Mouse (Mus musculus) heart, embryonic 15.5 days (tissue): ENCODE data around the gene Cd46. TPM values are rescaled to one million over a fixed set of nuclear protein-coding genes. Genes with fewer than 3 reads are reported as not detected.

Experiments
- ATAC-seq: fragments of 200-750 bp; cut with Nextera tagmentation; replicated peaks from 2 replicates; pipeline ENCODE4 v1.8.0; 2017; ENCODE audit warnings: low read depth, moderate TSS enrichment; ENCODE audit not compliant: insufficient number of reproducible peaks, insufficient read depth, low FRiP score
- H3K27ac ChIP-seq: fragments of 300-500 bp; sonication (generic); 2 replicates; pipeline ENCODE4 v1.5.1; 2015; ENCODE audit warnings: mild to moderate bottlenecking, inconsistent platforms
- H3K27me3 ChIP-seq: fragments of 300-500 bp; sonication (generic); 2 replicates; pipeline ENCODE4 v1.6.1; 2015; ENCODE audit warnings: inconsistent platforms
- H3K36me3 ChIP-seq: fragments of 300-500 bp; sonication (generic); 2 replicates; pipeline ENCODE4 v1.6.1; 2015; ENCODE audit warnings: mild to moderate bottlenecking, inconsistent platforms
- H3K4me1 ChIP-seq: fragments of 300-500 bp; sonication (generic); replicated peaks from 2 replicates; pipeline ENCODE4 v1.6.1; 2015; ENCODE audit warnings: inconsistent platforms
- H3K4me2 ChIP-seq: fragments of 300-500 bp; sonication (generic); 2 replicates; pipeline ENCODE4 v1.6.1; 2015; ENCODE audit warnings: inconsistent platforms, mild to moderate bottlenecking, moderate library complexity
- H3K4me3 ChIP-seq: fragments of 300-500 bp; sonication (generic); 2 replicates; pipeline ENCODE4 v1.5.1; 2015; ENCODE audit warnings: mild to moderate bottlenecking, inconsistent platforms
- H3K9ac ChIP-seq: fragments of 300-500 bp; sonication (generic); 2 replicates; pipeline ENCODE4 v1.6.1; 2015; ENCODE audit warnings: mild to moderate bottlenecking, inconsistent platforms
- H3K9me3 ChIP-seq: fragments of 300-500 bp; sonication (generic); replicated peaks from 2 replicates; pipeline ENCODE4 v1.6.1; 2016; ENCODE audit warnings: inconsistent platforms
- WGBS: fragments of 180-500 bp; shearing (Covaris S2); methylation state at CpG from one replicate; pipeline ENCODE4 v1.1.7; 2015; ENCODE audit warnings: mixed read lengths; 5-methylcytosine and 5-hydroxymethylcytosine counted together
- polyA plus RNA-seq: library from polyadenylated mRNA; unstranded; fragments of >200 nt; fragmentation: Nextera tagmentation; extraction: Ambion mirVana; gene quantifications from 2 replicates; pipeline ENCODE4 v1.2.1, GENCODE M21; 2015

The Cd46 gene
- polyA plus RNA-seq, 1 experiment from 2014 or later = 0.62 TPM

GRCm38 (mm10) chr1:195082142-195082541 is 9.9 kb downstream of the Cd46 start:
- Histone ChIP-seq H3K9ac (no peak overlapping the region), H3K36me3 (peaks cover 3% of the 10 kb centered on the region; the same call in 1 of the 2 replicates), H3K27me3 (no peaks in the 10 kb centered on the region), H3K4me2 (no peak overlapping the region), H3K4me1 (no peaks in the 10 kb centered on the region), H3K9me3 (no peaks in the 10 kb centered on the region), H3K4me3 (no peak overlapping the region), H3K27ac (no peak overlapping the region)
- ATAC-seq = no peak

- no peak for ATAC-seq
- H3K9me3 ChIP-seq = no peaks in the 10 kb centered on the region
- H3K27me3 ChIP-seq = no peaks in the 10 kb centered on the region
- no peaks in the 10 kb centered on the region for H3K4me1 ChIP-seq
- no peaks in the 10 kb centered on the region for H3K36me3 ChIP-seq
- H3K9ac ChIP-seq = no peak overlapping the region
- H3K27ac ChIP-seq = no peak overlapping the region
- no peak overlapping the region for H3K4me2 ChIP-seq
- no peak overlapping the region for H3K4me3 ChIP-seq
Measured at GRCm38 (mm10) chr1:195040437-195040836, 51.6 kb downstream of the Cd46 start.

DNA sequence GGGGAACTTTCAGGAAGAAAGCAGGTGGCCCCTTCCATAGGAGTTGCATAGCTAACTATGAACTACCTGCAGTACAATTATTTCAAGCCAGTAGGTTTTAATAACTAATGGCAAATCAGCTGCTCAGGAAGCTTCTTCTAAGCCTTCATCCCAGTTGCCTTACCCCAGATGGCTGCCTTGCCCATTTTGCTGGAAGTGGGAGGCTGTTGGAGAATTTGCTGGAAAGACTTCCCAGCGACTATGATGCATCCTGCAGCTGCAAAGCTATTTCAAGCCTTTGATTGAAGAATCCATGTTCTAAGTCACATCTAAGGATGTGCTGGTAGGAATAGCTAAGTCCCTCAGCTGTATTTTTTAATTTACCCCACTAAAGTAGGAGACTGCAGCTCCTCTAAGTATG is 53.7 kb downstream of the Cd46 start:
- H3K9ac ChIP-seq = no peak overlapping the region
- no peak for ATAC-seq
- no peaks in the 10 kb centered on the region; the same call in 1 of the 2 replicates for H3K4me1 ChIP-seq
- no peak overlapping the region for H3K4me3 ChIP-seq
- no peak overlapping the region for H3K4me2 ChIP-seq
- H3K9me3 ChIP-seq = no peaks in the 10 kb centered on the region
- WGBS = 50% methylated on average over 1 of the region's 1 CpGs
- no peak overlapping the region for H3K27ac ChIP-seq
- no peaks in the 10 kb centered on the region for H3K27me3 ChIP-seq
- no peaks in the 10 kb centered on the region for H3K36me3 ChIP-seq

DNA sequence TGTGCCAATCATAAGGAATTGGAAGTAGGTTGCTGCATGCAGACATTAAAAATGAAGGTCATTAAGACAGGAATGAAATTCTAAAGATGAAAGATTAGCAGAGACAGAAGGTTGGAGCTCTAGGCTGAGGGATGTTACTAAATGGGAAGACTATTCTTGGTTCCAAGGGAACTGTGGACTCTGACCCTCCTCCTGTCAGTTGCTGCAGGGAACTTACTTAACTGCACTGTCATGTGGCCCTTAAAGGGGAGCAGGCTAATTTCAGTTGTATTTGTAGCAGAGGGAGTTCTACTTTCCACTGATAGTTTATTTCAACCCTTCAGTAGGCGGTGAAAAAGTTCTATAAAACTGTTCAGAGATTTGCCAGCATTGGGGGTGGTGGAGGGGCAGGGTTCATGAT is 54.1 kb downstream of the Cd46 start:
- H3K4me3 ChIP-seq = no peak overlapping the region
- no peaks in the 10 kb centered on the region for H3K27me3 ChIP-seq
- no peaks in the 10 kb centered on the region for H3K9me3 ChIP-seq
- ATAC-seq = no peak
- H3K36me3 ChIP-seq = no peaks in the 10 kb centered on the region
- no peak overlapping the region for H3K27ac ChIP-seq
- WGBS = 82% methylated on average over 1 of the region's 1 CpGs
- H3K4me2 ChIP-seq = no peak overlapping the region
- no peak overlapping the region for H3K9ac ChIP-seq
- H3K4me1 ChIP-seq = no peaks in the 10 kb centered on the region; the same call in 1 of the 2 replicates

GRCm38 (mm10) chr1:195037483-195037882 is 54.6 kb downstream of the Cd46 start:
- Histone ChIP-seq H3K27ac (no peak overlapping the region), H3K4me3 (no peak overlapping the region), H3K36me3 (no peaks in the 10 kb centered on the region), H3K9me3 (no peaks in the 10 kb centered on the region), H3K4me1 (no peaks in the 10 kb centered on the region; the same call in 1 of the 2 replicates), H3K9ac (no peak overlapping the region), H3K27me3 (no peaks in the 10 kb centered on the region), H3K4me2 (no peak overlapping the region)
- 81% methylated on average over 6 of the region's 6 CpGs for WGBS
- ATAC-seq = no peak

GRCm38 (mm10) chr1:195033941-195034340 is 58.1 kb downstream of the Cd46 start:
- ATAC-seq = 0 out of 2 replicates have a peak, but pooled peaks have one; percentile 66
- H3K27ac ChIP-seq = no peak overlapping the region
- H3K4me2 ChIP-seq = no peak overlapping the region
- no peaks in the 10 kb centered on the region for H3K36me3 ChIP-seq
- H3K9me3 ChIP-seq = no peaks in the 10 kb centered on the region
- H3K27me3 ChIP-seq = no peaks in the 10 kb centered on the region
- H3K4me1 ChIP-seq = no peaks in the 10 kb centered on the region; the same call in 1 of the 2 replicates
- H3K4me3 ChIP-seq = no peak overlapping the region
- no peak overlapping the region for H3K9ac ChIP-seq
- WGBS = 42% methylated on average over 1 of the region's 1 CpGs

DNA sequence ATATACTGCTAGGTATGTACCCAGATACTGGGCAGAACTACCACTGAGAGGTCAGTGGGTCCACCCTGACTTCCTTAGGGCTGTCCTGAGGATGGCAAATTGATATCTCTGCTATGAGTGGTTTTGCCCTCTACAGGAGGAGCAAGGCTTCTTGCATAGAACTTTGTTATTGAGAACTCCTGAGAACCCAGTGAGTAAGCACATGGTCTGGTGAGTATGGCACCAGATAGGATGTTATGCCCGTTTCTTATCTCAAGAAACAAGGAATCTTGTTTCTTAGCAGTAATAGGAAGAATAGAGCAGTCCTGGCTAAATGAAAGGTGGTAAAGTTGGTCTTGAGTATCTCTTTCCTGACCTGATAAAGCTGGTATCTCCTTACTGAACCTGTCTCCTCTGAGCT is 59.3 kb downstream of the Cd46 start:
- no peak overlapping the region for H3K4me2 ChIP-seq
- ATAC-seq = no peak
- WGBS = 60% methylated on average over 1 of the region's 1 CpGs
- H3K9me3 ChIP-seq = no peaks in the 10 kb centered on the region
- no peak overlapping the region for H3K9ac ChIP-seq
- no peak overlapping the region for H3K27ac ChIP-seq
- no peaks in the 10 kb centered on the region for H3K27me3 ChIP-seq
- no peak overlapping the region for H3K4me3 ChIP-seq
- no peaks in the 10 kb centered on the region for H3K36me3 ChIP-seq
- H3K4me1 ChIP-seq = no peaks in the 10 kb centered on the region; the same call in 1 of the 2 replicates

GRCm38 (mm10) chr1:195031786-195032185 is 60.3 kb downstream of the Cd46 start:
- Histone ChIP-seq H3K4me3 (no peak overlapping the region), H3K9me3 (no peaks in the 10 kb centered on the region), H3K36me3 (no peaks in the 10 kb centered on the region), H3K9ac (no peak overlapping the region), H3K4me1 (no peaks in the 10 kb centered on the region; the same call in 1 of the 2 replicates), H3K27ac (no peak overlapping the region), H3K4me2 (no peak overlapping the region), H3K27me3 (no peaks in the 10 kb centered on the region)
- no peak for ATAC-seq

- Histone ChIP-seq H3K9ac (no peak overlapping the region), H3K36me3 (no peaks in the 10 kb centered on the region), H3K27ac (no peak overlapping the region), H3K4me2 (no peak overlapping the region), H3K27me3 (no peaks in the 10 kb centered on the region), H3K4me3 (no peak overlapping the region), H3K4me1 (no peaks in the 10 kb centered on the region), H3K9me3 (no peaks in the 10 kb centered on the region)
- ATAC-seq = no peak
- WGBS = 38% methylated on average over 1 of the region's 1 CpGs
Measured at GRCm38 (mm10) chr1:195027507-195027906, 64.5 kb downstream of the Cd46 start.

DNA sequence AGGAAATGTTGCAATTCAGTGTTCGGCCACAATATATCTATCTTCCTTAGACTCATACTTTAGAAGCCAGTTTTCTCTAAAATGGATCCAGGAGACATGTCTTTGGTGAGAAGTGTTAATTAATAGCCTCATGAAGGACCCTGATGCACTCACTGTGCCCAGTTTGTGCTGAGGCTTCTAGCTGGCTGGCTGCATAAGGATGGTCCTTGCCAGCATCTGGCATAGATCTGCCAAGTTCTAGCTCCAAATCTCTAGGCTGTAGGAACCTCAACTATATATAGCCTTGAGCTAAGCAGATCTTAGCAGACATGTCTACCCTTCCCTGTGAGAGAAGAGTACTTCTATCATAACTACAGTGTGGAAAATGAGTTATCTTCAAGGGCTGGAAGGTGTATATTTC is 68.2 kb downstream of the Cd46 start:
- Histone ChIP-seq H3K36me3 (no peaks in the 10 kb centered on the region), H3K9me3 (no peaks in the 10 kb centered on the region), H3K9ac (no peak overlapping the region), H3K27ac (no peak overlapping the region), H3K4me3 (no peak overlapping the region), H3K4me2 (no peak overlapping the region), H3K27me3 (no peaks in the 10 kb centered on the region), H3K4me1 (no peaks in the 10 kb centered on the region)
- ATAC-seq = no peak
- 79% methylated on average over 1 of the region's 1 CpGs for WGBS

DNA sequence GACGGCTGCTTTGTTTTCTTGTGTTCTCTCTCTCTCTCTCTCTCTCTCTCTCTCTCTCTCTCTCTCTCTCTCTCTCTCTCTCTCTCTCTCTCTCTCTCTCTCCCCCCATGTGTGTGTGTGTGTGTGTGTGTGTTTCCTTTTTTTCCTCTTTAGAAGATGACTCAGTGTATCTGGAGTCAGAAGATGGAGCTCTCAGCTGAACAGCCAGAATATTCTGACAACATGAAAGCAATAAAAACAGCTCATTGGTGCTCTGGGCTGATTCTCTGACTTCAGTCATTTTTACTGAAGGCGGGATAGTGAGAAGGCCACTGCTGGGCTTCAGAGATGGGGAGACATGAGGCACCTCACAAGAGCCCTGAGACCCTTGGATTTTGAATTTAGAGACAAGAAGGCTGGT is 70.2 kb downstream of the Cd46 start:
- no peak for ATAC-seq
- Histone ChIP-seq H3K27me3 (no peaks in the 10 kb centered on the region), H3K27ac (no peak overlapping the region), H3K9ac (no peak overlapping the region), H3K4me2 (no peak overlapping the region), H3K36me3 (no peaks in the 10 kb centered on the region), H3K9me3 (no peaks in the 10 kb centered on the region), H3K4me1 (0 out of 2 replicates have a peak, but pooled peaks cover 4% of the 10 kb centered on the region), H3K4me3 (no peak overlapping the region)
- WGBS = 82% methylated on average over 2 of the region's 2 CpGs

DNA sequence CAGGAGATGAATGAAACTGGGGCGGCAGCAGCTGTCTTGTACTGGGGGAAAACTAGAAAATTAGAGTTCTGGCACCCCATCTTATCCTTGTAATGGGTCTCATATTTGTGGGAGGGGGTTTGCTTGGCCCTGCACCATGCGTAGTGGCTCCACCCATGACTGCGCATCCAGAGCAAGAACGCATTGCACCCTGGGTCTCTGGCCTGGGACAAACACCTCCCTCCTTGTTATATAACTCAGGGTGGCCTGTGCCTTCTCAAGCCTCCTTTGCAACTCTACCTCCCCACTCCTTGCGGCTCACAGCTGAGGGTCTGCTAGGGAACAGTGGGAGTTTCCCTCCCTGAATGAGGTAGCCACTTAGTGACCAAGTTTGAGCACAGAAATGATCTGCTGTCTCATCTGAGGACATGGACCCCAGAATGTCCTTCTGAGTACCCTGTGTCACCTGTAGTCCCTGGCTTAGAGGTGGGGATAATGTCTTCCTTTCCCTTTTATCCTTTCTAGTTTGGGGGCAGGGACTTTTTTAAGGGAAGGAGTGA is 72.9 kb downstream of the Cd46 start:
- no peak for ATAC-seq
- Histone ChIP-seq H3K4me2 (no peak overlapping the region), H3K27ac (no peak overlapping the region), H3K4me3 (no peak overlapping the region), H3K4me1 (0 out of 2 replicates have a peak, but pooled peaks cover 4% of the 10 kb centered on the region), H3K27me3 (no peaks in the 10 kb centered on the region), H3K9ac (no peak overlapping the region), H3K36me3 (no peaks in the 10 kb centered on the region), H3K9me3 (no peaks in the 10 kb centered on the region)
- WGBS = 97% methylated on average over 5 of the region's 5 CpGs
